Mouse (Mus musculus): ENCODE measurements around the gene Acap2.

Acap2 gene

DNA sequence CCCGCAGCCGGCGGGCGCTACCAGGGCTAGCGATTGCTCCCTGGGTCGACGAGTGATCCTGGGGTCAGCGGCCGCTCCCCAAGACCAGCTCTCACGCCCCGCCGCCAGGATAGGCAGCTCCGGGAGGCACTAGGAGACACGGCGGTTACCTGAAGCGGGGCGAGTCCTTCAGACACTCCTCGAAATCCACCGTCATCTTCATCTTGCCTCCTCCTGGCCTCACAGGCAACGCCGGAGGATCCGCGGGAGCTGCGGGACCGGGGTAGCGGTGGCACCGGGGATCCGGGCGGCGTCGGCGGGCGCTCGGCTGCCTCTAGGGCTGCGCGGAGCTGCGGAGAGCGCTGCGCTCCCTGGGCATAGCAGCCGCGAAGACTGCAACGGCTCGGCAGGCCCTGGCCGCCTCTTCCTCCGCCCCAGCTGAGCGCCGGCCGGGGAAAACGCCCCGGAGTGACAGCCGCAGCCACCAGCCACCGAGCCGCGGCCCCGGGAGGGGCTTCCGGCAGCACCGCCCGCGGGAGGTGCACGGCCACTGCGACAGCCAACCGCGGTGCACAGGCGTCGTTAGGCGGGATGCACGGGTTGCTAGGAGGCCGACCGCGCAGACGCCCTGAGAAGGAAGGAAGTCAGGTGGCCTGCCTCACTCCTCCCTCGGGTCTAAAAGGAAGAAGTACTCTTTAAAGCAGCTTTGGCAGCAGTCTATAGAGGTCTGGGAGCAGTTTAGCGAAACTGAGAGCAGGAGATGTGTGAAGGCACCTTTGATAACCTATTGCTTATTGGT lies at the start of gene Acap2:
Acap2 (minus strand) TSS at position 456 of the 778 bp plus-strand sequence.
- peak; percentile 94 for DNase-seq (ENCODE audit: low read depth)

DNA sequence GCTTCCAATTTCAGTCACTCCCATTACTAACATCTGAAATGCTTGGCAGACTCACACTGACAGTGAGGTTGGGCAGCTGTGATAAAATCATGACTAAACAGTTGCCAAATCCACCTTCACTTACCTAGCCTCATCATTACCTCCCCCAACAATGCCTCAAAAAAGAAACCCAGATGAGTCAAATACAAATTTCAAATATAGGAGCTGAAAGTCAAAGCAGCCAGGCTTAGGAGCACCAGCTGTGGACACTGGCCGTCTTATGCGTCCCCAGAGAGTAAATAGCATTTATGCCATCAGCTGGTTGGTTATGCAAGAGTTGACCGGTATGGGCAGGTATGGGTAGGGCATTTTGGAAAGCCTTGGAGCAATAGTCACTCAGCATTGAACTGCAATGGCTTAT lies 48.4 kb upstream of the Acap2 start:
- no peak for DNase-seq (ENCODE audit: low read depth)

DNA sequence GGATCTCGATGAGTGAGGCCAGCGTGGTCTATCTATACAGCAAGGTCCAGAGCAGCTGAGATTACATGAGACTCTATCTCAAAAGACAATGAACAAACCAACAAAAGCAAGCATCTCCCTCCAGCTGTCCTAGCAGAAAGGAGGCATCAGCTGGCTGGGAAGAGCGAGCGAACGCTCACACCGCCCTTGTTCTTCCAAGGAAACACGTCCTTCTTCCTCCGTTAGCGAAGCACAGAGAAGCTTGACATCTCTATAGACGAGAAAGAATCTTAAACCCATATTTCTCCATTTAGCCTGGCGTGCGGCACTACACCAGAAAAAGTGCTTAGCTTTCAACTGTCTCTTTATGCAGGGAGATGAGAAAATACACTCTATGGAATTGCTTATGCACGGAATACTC lies 47.7 kb upstream of the Acap2 start:
- DNase-seq (ENCODE audit: low read depth), result no peak

DNA sequence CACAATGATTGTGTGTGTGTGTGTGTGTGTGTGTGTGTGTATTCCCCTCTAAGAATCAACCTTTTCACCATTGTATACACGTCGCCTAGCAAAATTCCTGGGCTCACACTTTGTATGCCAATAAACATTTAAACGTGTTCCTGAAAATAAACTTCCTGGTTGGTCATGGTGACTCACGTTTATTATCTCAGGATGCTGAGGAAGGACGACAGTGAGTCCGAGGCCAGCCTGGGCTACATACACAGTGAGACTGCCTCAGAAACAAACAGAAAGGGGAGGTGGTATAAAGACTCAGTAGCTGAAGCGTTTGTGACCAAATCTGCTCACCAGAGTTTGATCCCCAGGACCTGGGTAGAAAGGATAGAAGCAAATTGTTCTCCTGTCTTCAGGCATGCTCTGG lies 46.4 kb upstream of the Acap2 start:
- DNase-seq (ENCODE audit: low read depth), result no peak

DNA sequence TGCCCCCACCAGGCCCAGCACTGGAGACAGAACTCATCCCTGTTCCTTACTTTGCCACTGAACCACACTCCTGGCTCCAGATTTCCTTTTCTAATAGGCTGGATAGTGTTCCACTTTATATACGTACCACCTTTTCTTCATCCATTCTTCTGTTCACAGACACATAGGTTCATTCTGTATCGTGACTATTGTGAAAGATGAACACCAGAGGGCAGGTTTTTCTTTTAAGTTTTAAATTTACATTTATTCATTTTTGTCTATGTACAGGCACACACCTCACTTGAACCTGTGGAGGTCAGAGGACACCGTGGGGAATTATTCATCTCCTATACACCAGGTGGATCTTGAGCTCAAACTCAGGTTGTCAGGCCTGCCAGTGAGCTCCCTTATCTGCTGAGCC lies 43.0 kb upstream of the Acap2 start:
- no peak for DNase-seq (ENCODE audit: low read depth)

DNA sequence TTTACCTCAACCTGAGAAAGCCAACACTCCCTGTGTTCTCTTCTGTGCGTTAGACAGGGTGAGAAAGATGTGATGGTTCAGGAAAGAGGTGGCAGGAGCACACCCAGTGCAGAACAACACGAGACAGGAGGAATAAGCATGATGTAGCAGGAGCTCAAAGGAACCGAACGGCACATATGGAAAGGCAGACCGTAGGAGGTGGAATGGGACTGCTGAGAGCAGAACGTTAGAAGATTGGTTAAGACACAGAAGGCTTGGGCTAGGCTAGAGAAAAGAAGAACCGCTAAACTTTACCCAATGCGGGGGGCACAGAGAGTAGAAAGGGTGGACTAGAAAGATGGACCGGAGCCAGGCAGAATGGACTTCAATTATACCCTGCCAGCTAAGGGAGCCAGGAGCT lies 40.4 kb upstream of the Acap2 start:
- no peak for DNase-seq (ENCODE audit: low read depth)

DNA sequence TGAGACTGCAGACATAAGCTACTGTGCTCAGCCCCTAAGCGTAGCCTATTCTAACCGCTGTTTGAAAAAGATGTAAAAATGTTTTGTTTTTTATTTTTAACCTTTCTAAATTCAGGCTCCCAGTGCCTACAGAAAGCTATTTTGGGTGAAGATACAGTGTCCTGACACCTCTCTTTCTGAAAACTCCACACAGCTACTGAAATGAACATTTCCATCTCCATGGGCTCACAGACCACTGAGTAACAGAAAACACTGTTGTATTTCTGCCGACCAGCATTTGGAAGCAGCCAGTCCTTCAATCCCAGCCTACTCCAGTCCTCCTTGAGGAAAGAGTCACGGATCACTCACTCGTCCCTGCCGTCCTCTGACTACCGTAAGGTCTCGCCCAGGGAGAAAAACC lies 39.5 kb upstream of the Acap2 start:
- DNase-seq (ENCODE audit: low read depth), result no peak

DNA sequence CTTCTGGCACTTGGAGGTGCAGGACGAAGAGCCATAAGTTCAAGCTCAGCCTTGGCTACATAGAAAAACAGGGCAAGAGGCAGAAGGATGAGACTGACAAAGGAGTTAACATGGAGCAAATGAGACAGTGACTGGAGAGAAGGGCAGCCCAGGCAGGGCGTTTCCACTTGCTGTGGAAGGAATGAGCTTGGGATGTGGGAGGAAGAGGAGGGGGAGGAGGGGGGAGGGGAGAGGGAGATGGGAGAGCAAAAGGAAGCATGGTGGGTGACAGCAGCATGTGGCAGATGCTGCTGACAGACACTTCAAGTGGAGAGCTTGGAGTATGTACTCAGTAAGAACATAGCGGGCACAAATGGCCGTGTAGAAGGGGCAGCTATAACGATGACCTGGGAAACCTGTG lies 37.2 kb upstream of the Acap2 start:
- DNase-seq (ENCODE audit: low read depth), result no peak

DNA sequence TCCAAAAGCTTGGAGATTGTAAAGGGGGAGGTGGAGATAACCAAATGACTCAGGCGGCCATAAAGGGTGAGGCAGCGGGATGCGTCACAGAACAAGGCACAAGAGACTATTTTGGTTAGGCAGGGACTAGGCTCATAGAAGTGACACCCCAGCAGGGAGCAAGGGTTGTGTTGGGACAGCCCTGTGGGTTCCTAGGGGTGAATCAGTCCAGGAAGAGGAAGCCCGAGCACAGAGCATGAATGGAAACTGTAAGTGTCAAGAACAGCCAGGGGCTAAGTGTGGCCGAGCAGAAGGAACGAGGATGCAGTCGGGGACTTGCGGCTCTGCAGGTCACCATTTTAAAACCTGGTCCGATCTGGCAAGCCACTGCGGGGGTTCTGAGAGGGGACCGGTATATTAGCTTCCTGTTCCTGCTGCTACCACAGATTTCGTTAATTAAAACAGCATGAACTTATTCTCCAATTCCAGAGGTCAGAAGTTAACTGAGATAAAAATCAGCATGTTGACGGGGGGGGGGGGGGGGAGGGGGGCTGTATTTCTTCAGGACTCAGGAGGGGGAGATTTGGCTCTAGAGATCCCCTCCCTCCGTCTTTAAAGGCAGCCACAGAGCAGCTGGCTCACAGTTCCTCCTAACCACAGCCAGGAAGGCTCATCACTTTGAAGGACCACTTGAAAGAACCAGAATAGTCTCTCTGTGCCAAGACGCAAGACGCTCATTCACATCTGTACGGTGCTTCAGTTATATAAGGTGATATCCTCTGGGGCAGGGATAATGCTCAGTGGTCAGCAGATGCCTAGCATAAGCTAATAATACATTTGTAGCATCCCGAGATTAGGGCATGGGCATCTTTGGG lies 34.6 kb upstream of the Acap2 start:
- peak; percentile 8 for DNase-seq (ENCODE audit: low read depth)

DNA sequence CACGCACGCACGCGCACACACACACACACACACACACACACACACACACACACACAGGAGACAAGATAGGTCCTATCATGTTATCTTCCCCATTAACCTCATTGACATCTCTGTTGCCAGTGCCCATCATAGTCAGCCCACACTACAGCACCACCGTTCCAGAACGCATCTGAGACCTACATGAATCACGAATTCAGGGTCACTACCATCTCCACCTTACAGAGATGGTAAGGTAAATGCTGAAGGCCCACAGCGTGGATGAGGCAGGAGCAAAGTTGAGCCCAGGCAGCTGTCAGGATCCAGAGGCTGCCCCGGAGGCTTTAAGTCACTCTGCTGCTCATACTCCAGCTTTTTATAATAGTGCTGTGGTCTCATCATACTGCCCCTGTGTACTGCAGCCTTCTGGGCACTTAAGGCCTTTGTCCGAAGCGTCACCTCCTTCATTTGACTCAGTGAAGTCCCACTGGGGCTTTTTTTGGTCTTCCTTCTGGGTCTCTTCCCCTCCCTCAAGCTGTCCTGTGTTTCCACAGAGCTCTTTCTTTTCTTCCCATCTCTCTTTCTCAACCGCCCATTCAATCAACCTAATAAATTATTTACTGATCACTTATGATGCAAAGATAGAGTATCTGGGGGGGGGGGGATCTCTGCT lies 33.9 kb upstream of the Acap2 start:
- DNase-seq (ENCODE audit: low read depth), result no peak

DNA sequence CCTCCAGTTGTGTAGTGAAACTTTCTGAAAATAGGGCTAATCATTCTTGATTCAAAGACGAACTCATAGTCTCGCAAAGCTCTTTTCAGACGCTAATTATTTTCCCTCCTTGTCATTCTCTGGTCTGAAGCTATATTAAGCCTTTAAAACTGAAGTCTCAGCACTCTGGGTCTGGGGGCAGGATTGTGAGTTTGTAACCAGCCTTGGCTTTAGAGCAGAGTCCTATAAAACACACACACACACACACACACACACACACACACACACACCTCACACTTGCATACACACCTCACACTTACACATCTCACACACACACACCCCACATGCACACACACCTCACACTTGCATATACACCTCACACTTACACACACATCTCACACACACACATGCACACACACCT lies 33.3 kb upstream of the Acap2 start:
- DNase-seq (ENCODE audit: low read depth), result no peak

DNA sequence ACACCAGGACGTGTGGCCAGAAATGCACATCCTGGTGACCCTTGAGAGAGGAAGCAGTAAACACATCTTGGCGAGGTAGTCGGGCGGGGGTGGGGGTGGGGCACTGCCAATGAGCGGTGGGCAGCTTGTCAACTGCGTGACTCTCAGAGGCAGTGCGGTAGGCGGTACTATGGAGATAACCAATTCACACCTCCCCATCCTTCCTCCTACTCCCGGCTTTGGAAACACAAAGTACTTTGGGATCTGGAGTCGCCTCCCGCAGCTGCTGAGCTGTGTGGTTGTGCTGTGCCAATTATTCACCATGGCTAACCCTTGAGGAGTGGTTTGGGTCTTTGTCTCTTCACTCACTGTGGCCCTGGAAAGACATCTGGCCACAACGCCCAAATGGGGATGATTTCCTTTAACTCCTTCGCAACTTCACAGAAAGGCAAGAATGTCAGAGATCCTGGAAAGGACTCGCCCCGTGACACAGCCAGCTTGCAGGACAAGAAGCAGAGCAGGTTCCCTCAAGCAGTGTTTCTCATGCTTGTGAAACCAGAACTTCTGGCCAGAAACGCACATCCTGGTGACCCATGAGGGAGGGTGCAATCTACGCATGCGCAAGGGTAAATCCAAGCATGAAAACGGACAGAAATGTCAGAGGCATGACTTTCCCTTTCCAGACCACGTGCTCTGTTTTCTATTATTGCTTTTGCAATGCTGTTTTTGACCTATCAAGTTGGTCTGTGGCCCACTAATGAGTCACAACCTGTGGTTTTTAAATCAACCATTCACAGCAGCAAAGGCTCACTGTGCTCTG lies 32.7 kb upstream of the Acap2 start:
- peak; percentile 96 for DNase-seq (ENCODE audit: low read depth)

DNA sequence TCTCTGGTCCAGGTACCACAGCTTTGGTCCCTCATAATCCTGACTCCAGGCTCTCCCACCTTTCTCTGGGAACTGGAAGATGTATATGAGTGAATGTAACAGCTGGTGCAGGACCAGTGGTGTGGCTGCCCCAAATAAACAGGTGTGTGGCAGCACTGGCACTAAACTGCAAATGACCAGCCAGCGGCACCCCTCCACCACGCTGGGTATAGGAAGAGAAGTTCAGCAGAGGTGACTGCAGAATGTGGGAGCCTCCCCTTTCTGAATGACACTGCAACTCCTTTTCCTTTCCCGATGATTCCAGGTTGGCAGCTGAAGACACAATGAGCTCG lies 32.1 kb upstream of the Acap2 start:
- DNase-seq (ENCODE audit: low read depth), result no peak

DNA sequence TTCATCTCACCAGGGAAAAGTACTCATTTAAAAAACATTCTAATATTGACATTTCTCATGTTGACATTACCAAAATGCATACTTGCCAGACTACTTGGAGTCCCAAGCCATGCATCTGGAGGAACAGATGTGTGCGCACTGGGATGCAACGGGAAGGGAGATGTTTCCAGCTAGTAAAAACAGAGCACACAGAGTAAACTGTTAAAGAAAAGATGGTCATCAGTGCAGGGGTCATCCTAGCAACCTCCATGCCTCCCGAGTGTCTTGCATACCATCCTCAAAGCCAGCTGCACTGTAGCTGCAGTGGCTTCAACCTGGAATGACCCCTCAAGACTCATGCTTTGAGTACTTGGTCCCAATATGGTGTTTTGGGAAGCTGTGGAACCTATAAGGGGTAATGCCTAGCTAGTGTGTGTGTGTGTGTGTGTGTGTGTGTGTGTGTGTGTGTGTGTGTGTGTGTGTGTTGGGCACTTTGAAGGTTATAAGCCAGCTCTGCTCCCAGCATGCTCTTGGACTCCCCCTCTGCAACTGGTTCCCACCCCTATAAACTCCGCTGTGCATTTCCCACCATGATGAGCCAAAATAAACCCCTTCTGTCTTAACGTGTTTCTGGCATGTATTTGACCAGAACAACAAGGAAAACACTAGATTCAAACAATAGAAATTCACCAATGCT lies 31.6 kb upstream of the Acap2 start:
- no peak for DNase-seq (ENCODE audit: low read depth)

DNA sequence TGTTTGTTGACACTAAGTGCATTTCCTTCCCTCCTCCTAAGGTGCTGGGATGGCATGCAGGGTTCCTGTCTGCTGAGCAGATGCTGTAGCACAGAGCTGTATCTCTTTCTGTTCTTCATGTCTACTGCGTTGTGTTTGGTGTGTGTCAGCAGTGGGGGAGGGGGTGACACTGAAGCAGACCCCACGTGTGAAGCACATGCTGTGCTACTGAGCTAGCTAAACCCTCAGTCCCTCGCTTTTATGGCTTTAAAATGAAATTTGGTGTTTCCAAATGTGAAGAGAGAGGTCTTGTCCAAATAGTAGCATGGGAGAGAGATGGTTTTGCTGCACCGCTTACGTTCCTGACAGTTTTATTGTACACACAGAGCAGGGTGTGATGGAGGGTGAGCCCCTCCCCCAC lies 30.5 kb upstream of the Acap2 start:
- no peak for DNase-seq (ENCODE audit: low read depth)

DNA sequence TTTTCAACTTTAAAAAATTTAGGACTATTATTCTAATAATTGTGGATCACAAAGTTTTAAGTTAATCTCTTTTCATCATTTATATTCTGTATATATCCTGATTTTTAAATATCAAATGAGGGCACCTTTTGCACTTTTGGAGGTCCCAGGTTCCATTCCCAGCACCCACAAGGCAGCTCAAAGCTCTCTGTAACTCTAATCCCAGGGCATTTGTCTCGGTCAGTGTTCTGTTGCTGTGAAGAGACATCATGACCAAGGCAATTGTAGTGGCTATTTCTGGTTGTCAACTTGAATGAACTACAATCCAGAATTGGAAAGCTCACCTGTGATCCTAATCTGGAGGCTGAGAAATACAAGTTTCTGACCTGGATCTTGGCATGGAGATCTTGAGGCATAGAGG lies 26.7 kb upstream of the Acap2 start:
- DNase-seq (ENCODE audit: low read depth), result no peak

DNA sequence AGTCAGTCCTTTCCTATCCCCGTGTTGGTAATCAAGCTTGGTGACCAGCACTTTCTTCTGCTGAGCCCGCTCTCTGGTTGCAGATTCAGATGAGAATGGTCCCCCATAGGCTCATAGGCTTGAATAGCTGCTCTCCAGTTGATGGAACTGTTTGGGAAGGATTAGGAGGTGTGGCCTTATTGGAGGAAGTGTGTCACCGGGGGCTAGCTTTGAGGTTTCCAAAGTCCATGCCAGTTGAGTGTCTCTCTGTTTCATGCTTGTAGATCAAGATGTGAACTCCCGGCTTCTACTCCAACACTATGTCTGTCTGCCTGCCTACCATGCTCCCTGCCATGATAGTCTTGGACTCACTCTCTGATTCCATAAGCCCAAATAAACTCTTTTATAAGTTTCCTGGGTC lies 14.2 kb upstream of the Acap2 start:
- DNase-seq (ENCODE audit: low read depth), result no peak

DNA sequence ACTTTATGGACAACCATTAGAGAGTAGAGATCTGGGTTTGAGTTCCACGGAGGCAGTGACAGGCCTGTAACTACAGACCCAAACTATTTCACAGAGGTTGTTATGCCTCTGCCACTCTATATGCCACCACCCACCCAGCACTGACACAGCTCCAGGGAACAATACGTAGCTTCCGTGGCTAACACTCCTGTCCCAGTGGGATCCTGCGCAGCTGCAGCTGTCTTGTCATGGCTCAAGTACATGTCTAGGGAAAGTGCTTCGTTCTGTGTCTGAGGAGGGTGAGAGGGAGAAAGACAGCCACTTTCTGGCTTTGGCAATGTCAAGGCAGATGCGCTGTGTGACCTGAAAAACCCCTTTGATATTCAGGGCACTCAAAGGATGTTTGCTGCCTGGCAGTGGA lies 12.4 kb upstream of the Acap2 start:
- DNase-seq (ENCODE audit: low read depth), result no peak

DNA sequence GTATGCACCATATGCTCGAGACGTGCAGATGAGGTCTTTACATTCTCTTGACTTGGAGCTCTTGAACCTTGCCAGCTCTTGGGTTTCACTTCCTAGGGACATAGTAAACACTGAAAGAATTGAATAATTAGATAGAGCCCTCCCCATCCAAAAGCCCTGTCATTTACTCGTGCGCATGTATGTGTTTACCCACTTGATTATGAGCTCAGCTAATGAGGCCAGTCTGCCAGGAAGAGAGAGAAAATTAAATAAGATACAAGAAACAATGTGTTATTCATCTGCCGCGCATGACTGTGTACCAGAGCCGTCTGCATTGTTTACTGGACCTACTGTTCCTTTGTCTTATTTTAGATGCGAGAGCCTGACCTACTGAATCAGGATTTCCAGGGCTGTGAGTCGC lies 10.5 kb upstream of the Acap2 start:
- DNase-seq (ENCODE audit: low read depth), result no peak

DNA sequence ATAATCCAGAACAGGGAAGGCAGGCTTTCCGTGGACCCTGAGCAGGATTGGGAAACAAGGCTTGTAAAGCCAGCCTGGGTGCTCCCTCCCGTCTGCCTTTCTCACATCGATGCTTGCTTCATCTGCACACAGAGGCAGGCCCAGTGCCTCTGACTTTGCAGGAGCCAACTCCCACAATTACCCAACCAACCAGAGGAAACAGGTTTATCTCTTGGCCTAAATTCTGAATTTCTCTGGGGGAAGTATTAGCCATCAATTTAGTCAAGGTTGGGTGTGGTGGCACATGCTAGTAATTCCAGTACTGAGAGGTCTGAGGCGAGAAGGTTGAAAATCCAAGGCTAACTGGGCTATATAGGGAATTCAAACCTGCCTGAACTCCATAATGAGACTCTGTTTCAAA lies 9.4 kb upstream of the Acap2 start:
- no peak for DNase-seq (ENCODE audit: low read depth)

DNA sequence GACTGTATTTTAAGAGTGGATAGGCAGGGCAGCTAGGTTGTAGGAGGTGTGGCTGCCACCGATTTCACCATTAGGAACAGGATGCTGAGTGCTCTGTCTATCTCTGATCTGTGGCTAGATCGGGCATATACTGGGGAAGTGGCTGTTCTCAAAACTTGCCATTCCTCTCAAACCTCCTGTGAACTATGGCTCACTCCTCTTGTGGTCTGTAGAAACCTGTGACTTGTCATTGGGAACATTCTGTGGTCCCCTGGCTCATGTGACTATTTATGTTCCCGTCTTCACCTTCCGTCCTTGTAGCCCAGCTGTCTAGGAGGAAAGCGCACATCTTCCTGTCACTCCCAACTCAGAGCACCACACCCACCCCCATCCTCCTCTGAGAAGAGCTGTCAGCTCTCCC lies 8.9 kb upstream of the Acap2 start:
- DNase-seq (ENCODE audit: low read depth), result no peak

DNA sequence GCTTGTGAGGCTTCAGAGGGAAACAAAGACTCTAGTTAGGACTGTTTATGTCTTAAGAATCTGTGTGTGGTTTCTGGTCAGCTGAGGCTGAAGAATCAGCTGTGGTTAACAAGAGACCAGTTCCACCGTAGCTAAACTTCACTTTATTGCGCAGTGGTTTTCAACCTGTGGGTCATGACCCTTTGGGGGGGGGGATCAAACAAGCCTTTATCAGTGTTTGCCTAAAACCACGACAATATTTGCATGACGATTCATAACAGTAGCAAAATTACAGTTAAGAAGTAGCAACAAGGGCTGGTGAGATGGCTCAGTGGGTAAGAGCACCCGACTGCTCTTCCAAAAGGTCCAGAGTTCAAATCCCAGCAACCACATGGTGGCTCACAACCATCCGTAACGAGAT lies 4.7 kb upstream of the Acap2 start:
- no peak for DNase-seq (ENCODE audit: low read depth)
